Mouse (Mus musculus) lung, adult 2 months (tissue): ENCODE data around the gene Stpg1. TPM values are rescaled to one million over a fixed set of nuclear protein-coding genes. Genes with fewer than 3 reads are reported as not detected.

Experiments used
- DNase-seq: peaks from one replicate; pipeline ENCODE4 v3.0.0; 2022
- H3K4me1 ChIP-seq: fragments of 200-500 bp; 2 replicates; pipeline ENCODE4 v1.6.1; 2011; ENCODE audit warnings: low read length; ENCODE audit not compliant: control insufficient read depth, insufficient read depth
- H3K4me3 ChIP-seq: fragments of 200-500 bp; replicated peaks from 2 replicates; pipeline ENCODE3; 2011; ENCODE audit warnings: low read depth, mild to moderate bottlenecking, control low read depth, low read length; ENCODE audit errors: extremely low read depth
- CTCF ChIP-seq: fragments of 200-500 bp; IDR thresholded peaks from 2 replicates; pipeline ENCODE4 v1.5.1; 2011; ENCODE audit warnings: mild to moderate bottlenecking, low read length, control low read depth; ENCODE audit not compliant: insufficient read depth
- POLR2A ChIP-seq: fragments of 200-500 bp; IDR thresholded peaks from 2 replicates; pipeline ENCODE4 v1.6.1; 2011; ENCODE audit warnings: low read depth, mild to moderate bottlenecking, control low read depth, low read length, borderline replicate concordance; ENCODE audit errors: extremely low read depth
- WGBS: fragments of 180-500 bp; shearing (Covaris S2); methylation state at CpG from one replicate; pipeline ENCODE4 v1.1.7; 2018; 5-methylcytosine and 5-hydroxymethylcytosine counted together
- polyA plus RNA-seq: library from polyadenylated mRNA; depleted of rRNA; stranded (reverse); fragments of >200 nt; gene quantifications from 2 replicates; pipeline ENCODE4 v1.2.3, GENCODE M21; 2012

Stpg1 gene
- polyA plus RNA-seq, 1 experiment, result 1.3 TPM

DNA sequence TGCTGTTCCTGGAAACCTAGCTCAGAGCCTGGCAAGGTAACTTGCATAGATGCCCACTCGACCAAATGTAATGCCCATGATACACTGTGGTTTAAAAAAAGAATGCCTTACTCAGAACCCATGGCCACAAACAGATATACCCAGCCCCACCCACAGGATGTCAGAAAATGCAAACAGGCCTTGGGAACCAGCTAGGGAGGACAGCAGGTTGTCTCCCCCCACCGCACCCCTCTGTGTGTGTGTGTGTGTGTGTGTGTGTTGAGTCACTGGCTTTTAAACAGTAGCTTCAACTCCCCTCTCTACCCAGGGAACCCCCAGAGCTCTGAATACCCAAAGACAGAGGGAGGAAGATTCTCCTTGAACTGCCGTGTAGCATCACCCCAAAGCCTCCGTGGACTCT is 1.3 kb upstream of the Stpg1 start:
- peaks cover 5% of the 10 kb centered on the region for H3K4me1 ChIP-seq
- WGBS, result 29% methylated on average over 4 of the region's 4 CpGs
- DNase-seq, result no peak
- peak overlapping the region; percentile 95 for H3K4me3 ChIP-seq
- no peak for TF ChIP-seq POLR2A
- no peak for TF ChIP-seq CTCF

DNA sequence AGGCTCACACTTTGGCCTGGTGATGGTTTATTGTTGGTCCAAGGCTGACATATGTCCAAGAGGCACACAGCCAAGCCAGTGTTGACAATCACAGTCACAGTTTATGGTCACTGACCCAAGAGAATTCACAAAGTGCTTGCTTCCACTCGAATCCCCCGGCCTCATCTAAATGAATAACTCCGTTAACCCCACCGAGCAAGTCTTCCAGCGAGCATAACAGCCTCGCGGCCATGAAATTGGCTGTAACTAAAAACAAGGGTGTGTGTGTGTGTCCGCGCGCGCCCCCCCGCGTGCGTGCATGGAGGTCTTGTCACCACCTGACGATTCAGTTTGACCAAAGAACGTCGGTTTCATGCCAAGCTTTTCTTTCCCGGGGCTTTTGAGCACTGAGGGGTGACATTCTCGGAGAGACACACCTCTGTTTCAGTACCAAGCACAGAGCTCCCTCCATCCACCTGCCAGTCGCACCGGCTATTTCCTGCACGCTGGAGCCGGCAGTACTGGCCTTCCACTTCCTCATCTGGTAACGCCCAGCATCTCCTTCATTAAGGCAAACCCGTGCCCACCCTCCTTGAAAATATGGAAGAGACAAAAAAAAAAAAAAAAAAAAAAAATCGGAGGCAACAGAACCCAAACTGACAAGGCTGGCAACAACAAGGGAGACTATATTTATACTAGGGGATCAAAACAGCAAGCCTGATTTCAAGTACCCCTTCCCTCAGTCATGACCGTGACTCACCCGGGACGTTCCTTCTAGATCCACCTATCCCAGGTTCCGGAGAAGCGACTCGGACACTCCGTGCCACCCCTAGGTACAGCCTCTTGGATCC is 684 bp upstream of the Stpg1 start:
- under 1% methylated on average over 33 of the region's 33 CpGs for WGBS
- peak; percentile 55 for DNase-seq
- Histone ChIP-seq H3K4me1 (peaks cover 8% of the 10 kb centered on the region), H3K4me3 (peak overlapping the region; percentile 95)
- TF ChIP-seq CTCF, result no peak

DNA sequence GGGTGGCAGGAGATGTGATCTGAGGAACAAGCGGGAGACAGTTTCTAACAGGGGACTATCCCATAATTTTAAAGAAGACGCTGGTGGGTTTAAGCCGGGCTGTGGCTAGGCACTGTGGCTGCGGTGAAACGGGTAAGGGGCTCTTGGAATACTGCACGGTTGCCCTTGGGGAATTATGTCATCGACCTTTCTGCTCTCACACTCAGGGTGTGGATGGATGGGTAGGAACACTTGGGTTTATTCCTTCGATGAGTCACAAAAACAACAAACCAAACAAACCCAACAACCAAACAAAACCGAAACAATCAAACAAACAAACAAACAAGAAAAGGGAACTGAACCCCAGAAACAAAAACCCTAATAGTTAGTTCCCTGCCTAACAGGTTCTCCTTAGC is 804 bp downstream of the Stpg1 start:
- peak; percentile 17 for DNase-seq
- Histone ChIP-seq H3K4me1 (peaks cover 8% of the 10 kb centered on the region), H3K4me3 (no peak overlapping the region)
- no peak for TF ChIP-seq CTCF
- no peak for TF ChIP-seq POLR2A
- WGBS, result 19% methylated on average over 9 of the region's 9 CpGs

DNA sequence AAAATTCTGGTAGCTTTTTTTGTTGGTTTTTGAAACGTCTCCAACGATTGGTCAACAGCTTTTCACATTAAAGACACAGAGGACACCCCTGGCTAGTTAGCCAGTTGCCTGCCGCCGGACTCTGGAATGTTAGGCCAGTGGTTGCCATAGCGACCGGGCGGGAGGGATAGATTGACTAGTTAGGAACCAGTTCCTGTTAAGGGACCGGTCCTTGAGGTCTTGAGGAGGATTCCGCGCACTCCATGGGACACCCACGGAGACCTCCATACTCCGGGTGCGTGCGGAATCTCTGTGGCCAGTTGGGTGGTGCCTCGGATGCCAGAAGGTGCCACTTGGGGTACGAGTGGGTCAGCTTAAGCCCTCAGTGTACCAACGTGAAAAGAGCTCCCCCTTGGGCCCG is 1.2 kb downstream of the Stpg1 start:
- DNase-seq, result peak; percentile 60
- Histone ChIP-seq H3K4me3 (no peak overlapping the region), H3K4me1 (peaks cover 8% of the 10 kb centered on the region)
- TF ChIP-seq POLR2A (0 out of 2 replicates have a peak, but pooled peaks have one; percentile 4), CTCF (no peak)
- 37% methylated on average over 18 of the region's 18 CpGs for WGBS

DNA sequence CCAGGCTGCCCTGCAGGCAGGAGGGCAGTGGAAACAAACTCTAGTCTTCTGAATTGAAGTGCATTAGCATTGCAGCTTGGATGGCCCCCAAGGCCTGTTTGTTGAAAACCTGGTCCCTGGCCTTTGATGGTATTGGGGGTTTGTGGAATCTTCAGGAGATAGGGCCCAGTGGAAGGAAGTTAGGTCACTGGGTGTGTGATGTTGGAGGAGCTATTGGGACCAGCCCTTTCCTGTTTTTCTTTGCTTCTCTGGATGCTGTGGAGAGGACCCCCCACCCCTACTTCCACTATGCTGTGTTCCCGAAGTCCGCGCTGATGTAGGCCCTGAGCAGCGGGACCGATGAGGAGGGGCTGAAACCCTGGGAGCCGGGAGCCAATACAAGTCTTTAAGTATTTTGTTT is 3.5 kb downstream of the Stpg1 start:
- no peak for DNase-seq
- 66% methylated on average over 6 of the region's 6 CpGs for WGBS
- Histone ChIP-seq H3K4me1 (peaks cover 7% of the 10 kb centered on the region), H3K4me3 (no peak overlapping the region)
- TF ChIP-seq POLR2A (no peak; the same call in 1 of the 2 replicates), CTCF (no peak)

DNA sequence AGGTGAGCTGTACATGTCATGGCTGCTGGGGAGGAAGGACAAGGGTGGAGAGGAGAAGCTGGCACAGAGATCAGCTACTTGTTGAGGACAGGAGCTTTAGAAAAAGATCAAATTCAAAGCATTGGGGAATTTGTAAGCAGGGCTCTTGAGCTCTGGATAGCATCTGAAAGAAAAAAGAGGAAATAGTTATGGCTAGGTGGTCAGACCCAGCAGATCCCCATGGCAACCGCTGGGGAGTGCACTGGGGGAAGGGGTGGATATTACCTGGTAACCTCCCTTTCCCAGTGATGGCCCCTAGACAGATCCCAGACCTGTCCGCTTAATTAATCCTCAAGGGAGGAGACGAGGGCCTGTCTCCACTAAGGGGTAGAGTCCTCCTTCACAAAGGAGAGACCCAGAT is 5.2 kb downstream of the Stpg1 start:
- WGBS, result 78% methylated on average over 3 of the region's 3 CpGs
- Histone ChIP-seq H3K4me3 (no peak overlapping the region), H3K4me1 (peaks cover 4% of the 10 kb centered on the region)
- TF ChIP-seq CTCF (no peak), POLR2A (no peak)
- no peak for DNase-seq

DNA sequence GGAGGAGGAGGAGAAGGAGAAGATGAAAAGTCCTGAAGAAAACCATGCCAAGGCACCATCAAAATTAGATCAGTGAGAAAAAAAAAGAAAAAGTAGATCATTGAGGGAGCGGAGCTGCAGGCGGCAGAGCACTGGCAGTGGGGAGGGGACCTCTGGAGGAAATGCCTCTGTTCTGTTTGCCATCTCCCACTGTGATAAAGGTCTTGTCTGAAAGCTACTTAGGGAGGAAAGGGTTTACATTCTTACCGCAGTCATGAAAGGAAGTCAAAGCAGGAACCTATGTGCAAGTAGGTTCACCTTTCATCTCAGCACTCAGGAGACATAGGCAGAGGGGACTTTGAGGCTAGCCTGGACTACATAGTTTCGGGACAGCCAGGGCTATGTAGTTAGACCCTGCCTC is 7.0 kb downstream of the Stpg1 start:
- 46% methylated on average over 4 of the region's 4 CpGs for WGBS
- H3K4me3 ChIP-seq, result no peak overlapping the region
- peaks cover 4% of the 10 kb centered on the region for H3K4me1 ChIP-seq
- TF ChIP-seq CTCF (no peak), POLR2A (no peak)
- no peak for DNase-seq

DNA sequence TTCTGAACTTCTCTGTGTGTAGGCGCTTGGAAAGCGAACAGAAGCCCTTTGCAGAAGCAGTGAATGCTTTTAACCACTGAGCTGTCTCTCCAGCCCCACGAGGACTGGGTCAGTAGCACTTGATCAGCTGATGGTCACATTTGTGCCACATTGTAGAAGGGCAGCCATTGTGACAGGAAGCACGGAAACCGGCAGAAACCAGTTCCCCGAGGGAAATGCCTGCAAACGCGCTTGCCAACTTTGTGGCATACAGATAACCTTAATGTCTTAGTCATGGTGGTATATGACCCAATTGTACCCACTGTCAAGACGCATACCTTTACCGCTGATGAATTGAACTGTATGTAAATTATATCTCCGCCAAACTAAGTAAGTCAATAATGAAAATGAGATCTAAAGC is 11.2 kb downstream of the Stpg1 start:
- WGBS, result 55% methylated on average over 11 of the region's 11 CpGs
- Histone ChIP-seq H3K4me1 (no peaks in the 10 kb centered on the region; the same call in 1 of the 2 replicates), H3K4me3 (no peak overlapping the region)
- DNase-seq, result no peak
- no peak for TF ChIP-seq CTCF

DNA sequence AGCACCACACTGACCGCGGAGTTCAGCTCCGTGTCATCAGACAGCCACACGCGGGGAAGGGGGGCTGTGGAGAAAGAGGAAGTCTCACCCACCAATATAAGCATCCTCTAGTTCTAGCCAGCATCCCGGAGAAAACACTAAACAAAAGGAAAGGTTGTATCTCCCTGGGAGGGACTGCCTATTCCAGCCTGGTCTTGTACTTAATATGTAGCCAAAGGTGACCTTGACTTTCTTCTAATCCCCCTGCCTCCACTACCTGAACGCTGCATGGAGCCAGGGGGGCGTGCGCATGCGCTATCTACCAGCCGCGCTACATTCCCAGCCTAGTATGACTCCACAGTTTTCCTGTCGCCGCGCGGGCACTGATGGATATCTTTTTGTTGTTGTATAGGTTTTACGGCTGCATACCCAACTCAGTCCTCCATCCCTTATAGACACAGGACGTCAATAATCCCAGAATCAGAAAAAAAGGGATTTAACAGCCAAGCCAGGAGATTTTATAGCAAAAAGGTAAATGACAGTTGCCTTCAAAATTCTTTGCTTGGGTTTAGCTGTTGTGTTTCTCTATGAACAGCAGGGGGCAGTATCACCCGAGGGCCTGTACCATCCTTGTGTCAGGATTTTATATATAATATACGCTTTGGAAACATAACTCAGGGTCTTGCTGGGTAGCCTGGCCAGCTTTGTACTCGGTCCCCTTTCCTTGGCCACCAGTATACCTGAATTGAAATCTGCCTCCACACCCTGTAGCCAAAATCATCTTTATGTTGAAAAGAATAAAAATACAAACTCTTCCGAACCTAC is 13.2 kb downstream of the Stpg1 start:
- Histone ChIP-seq H3K4me3 (peak overlapping the region; percentile 19), H3K4me1 (no peaks in the 10 kb centered on the region)
- 10% methylated on average over 22 of the region's 22 CpGs for WGBS
- TF ChIP-seq CTCF, result peak; percentile 21; the same call in 1 of the 2 replicates
- no peak for TF ChIP-seq POLR2A
- DNase-seq, result peak; percentile 34

DNA sequence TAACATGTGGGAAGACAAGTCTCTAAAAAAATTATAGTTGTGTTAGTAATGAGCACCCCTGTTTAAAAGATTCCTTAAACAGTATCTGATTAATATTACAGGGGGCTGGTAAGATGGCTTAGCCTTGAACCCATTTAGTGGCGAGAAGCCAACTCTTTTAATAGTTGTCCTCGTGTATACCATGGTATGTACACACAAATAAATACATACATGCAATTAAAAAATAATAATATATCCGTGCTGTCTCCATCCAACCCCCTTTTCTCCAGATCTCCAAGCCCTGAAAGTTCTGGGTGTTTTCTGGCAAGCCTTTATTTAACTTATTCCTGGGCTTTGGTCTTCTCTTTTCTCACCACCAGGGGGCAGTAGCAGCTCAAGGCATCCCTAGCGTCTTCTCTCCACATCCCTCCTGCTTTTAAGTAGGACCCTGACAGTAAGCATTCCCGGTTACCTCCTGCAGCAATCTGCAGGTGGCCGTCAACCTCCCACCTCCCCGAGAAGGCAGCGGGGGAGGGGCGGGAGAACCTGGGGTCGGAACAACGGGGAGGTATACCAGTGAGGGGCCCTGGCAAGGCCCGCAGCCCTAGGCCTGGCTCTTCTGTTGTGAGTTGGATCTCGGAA is 13.9 kb downstream of the Stpg1 start:
- no peak overlapping the region for H3K4me3 ChIP-seq
- TF ChIP-seq POLR2A (no peak), CTCF (peak; percentile 85)
- peak; percentile 44 for DNase-seq
- WGBS, result 22% methylated on average over 13 of the region's 13 CpGs
- H3K4me1 ChIP-seq, result no peaks in the 10 kb centered on the region
